Mouse (Mus musculus): Measurements from ENCODE around the gene Ncoa5. TPM values are rescaled to one million over a fixed set of nuclear protein-coding genes. Genes with fewer than 3 reads are reported as not detected.

The Ncoa5 gene
- 94.8 and 95.8 TPM in 2 replicates for polyA plus RNA-seq (2015; fragmentation: Nextera tagmentation; extraction: Ambion mirVana)

DNA sequence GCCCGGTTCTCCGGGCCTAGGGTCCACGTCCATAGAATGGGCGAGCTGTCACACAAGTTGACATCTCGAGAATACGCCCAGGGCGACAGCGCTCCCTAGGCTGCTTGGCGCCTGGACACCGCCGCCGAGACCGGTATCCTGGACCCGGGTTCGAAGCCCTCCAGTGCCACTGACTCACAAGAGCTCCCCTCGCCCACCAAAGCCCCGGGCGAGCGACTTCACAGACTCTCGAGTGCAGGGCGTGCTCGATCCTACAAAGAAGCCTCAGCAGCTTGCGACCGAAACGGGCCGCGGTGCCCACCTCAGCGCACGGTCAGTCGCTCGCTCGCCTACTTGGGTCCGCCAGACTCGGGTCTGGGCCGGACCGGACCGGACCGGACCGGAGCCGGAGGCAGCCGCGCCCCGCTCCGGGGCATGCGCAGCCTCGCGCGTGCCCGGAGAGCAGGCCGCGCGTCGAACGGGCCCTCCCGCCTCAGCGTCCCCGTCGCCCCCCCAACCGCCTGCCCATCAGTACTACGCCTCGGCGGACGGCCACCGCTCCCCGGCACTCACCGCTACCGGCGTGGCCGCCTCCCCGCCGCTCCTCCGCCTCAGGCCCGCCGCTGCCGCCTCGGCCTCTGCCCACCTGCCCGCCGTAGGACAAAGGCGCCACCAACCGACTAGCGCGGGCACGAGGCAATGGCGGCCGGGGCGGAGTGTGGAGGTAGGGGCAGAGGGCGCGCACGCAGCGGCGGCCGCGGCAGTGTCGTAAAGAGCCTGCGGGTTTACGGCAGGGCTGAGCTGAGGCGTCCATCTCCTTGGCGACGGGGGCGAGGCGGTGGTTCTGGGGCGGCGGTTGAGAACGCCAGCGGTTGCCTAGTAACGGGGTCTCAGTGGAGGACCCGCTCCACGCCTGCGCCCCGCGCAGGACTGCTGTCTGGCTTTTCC is at the start of gene Ncoa5:
Gene Ncoa5, minus strand, starts transcription at position 737 of the 927 bp plus-strand sequence.
- 0 out of 2 replicates have a peak, but pooled peaks cover 3% of the 10 kb centered on the region for H3K36me3 ChIP-seq
- H3K9me3 ChIP-seq = no peaks in the 10 kb centered on the region
- H3K9ac ChIP-seq = peak within 1 kb of the TSS; percentile 98
- H3K4me3 ChIP-seq = peak within 1 kb of the TSS; percentile 97
- H3K4me2 ChIP-seq = peak within 1 kb of the TSS; percentile 86
- no peaks in the 10 kb centered on the region for H3K27me3 ChIP-seq
- peak within 1 kb of the TSS; percentile 87 for H3K27ac ChIP-seq
- ATAC-seq (ENCODE audit: insufficient number of reproducible peaks, insufficient read depth, low FRiP score, low TSS enrichment, low read depth) = peak; percentile 97
- under 1% methylated on average over 109 of the region's 111 CpGs for WGBS
- H3K4me1 ChIP-seq = peaks cover 30% of the 10 kb centered on the region

DNA sequence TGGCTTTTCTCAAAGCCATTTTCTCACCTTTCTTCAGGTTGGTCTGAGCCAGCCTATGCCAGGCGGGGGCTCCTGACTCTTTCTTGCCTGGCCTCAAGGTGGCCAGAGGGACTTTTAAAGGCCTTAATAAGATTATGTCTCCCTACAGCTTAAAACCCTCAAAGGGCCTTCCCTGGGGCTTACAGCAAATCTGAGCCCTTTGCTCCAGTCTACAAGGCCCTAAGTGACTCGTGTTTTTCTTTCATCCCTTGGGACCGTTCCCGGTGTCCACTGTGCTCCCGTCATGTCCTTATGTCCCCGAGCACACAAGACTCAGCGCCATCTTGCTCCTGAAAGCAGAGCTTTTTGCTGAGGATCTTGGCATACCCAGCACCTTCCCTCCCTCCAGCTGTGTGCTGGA is 46.6 kb upstream of the Ncoa5 start:
- 15% methylated on average over 7 of the region's 7 CpGs for WGBS

DNA sequence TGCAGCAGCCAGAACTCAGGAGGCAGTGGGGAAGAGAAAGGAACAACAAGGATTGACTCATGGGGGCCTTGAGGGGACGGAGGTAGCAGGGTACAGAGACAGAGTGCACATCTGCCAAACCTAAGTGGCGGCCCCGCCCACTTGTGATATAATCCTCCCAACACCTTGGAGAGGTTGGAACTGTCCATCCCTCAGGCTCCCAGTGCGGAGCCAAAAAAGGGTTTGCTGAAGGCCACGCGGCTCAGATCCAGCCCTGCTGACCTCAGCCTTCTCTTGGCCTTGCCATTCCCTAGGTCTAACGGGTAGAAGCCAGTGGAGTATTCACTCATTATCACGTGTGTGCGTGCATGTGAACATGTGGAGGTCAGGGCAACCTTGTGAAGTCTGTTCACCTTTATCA is 46.0 kb upstream of the Ncoa5 start:
- Histone ChIP-seq H3K36me3 (no peaks in the 10 kb centered on the region), H3K4me2 (no peak overlapping the region), H3K9ac (no peak overlapping the region), H3K4me1 (no peaks in the 10 kb centered on the region), H3K27me3 (peaks cover 63% of the 10 kb centered on the region), H3K4me3 (no peak overlapping the region), H3K9me3 (no peaks in the 10 kb centered on the region), H3K27ac (no peak overlapping the region)
- 18% methylated on average over 9 of the region's 9 CpGs for WGBS
- no peak for ATAC-seq (ENCODE audit: insufficient number of reproducible peaks, insufficient read depth, low FRiP score, low TSS enrichment, low read depth)

More for the DNA sequence above, 46.6 kb upstream of the Ncoa5 start:
- Histone ChIP-seq H3K9me3 (no peaks in the 10 kb centered on the region), H3K27ac (no peak overlapping the region), H3K4me1 (no peaks in the 10 kb centered on the region), H3K36me3 (no peaks in the 10 kb centered on the region), H3K9ac (no peak overlapping the region), H3K4me3 (no peak overlapping the region), H3K27me3 (peaks cover 57% of the 10 kb centered on the region), H3K4me2 (no peak overlapping the region)
- no peak for ATAC-seq (ENCODE audit: insufficient number of reproducible peaks, insufficient read depth, low FRiP score, low TSS enrichment, low read depth)

DNA sequence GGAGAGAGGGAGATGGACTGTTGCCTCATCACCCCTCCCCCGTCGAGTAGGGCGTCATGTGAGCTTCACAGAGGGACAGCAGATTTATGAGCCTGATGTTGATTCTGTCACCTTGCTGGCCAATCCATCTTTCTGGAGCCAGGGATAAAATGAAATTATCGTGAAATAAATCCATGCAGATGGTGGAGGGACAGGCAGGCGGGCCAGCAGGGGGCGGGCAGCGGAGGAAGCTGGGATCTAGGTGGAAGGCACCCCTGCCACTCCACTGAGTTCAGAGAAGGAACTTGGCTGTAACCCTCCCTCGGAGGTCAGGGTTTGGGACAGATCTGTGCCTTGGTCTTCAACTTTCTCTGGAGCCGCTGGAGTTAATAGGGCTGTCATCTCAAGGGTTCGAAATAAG is 43.9 kb upstream of the Ncoa5 start:
- H3K27me3 ChIP-seq = peaks cover 80% of the 10 kb centered on the region
- no peak overlapping the region for H3K9ac ChIP-seq
- H3K4me3 ChIP-seq = no peak overlapping the region
- H3K4me1 ChIP-seq = no peaks in the 10 kb centered on the region; the same call in 1 of the 2 replicates
- 29% methylated on average over 10 of the region's 10 CpGs for WGBS
- H3K36me3 ChIP-seq = no peaks in the 10 kb centered on the region
- no peak overlapping the region for H3K4me2 ChIP-seq
- no peak for ATAC-seq (ENCODE audit: insufficient number of reproducible peaks, insufficient read depth, low FRiP score, low TSS enrichment, low read depth)
- H3K27ac ChIP-seq = no peak overlapping the region
- no peaks in the 10 kb centered on the region for H3K9me3 ChIP-seq

DNA sequence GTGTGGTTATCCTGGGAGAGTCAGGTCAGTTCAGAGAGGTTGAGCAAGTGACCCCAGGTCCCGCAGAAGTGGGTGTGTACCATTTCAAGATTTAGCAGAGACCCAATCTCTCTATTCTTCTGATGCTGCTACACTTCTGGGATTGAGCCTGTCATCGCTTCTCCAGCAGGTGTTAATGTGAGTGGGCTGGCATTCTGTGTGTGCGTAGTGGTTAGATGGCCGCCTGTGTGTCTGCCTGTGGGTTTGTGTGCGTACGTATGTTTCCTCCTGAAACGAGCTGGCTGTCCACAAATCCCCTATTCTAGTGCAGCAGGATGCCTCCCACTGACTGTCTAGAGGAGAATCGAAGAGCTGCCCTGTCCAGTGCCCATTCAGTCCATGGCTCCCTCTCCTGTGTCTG is 43.4 kb upstream of the Ncoa5 start:
- no peaks in the 10 kb centered on the region for H3K36me3 ChIP-seq
- H3K9me3 ChIP-seq = no peaks in the 10 kb centered on the region
- H3K4me3 ChIP-seq = no peak overlapping the region
- no peak overlapping the region for H3K4me2 ChIP-seq
- no peak overlapping the region for H3K9ac ChIP-seq
- H3K27me3 ChIP-seq = peaks cover 85% of the 10 kb centered on the region
- WGBS = 71% methylated on average over 8 of the region's 8 CpGs
- H3K27ac ChIP-seq = no peak overlapping the region
- no peaks in the 10 kb centered on the region; the same call in 1 of the 2 replicates for H3K4me1 ChIP-seq
- no peak for ATAC-seq (ENCODE audit: insufficient number of reproducible peaks, insufficient read depth, low FRiP score, low TSS enrichment, low read depth)

DNA sequence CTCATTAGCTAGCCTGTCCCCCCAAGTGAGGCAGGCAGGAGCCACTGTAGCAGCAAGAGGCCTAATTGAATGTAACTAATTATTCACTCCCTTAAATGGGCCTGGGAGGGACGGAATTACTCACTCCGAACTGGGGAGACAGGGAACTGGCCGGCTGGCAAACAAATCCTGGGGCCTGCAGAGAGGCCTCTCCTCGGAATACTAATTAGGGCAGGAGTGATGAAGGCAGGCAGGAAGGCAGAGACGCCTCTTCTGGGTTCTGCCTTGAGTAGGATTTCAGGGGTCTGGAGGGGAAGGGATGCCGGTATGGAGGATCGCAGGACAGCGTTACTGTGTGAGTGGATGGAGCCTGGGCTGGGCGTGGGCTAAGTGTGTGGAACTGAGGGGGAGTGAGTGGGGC is 42.4 kb upstream of the Ncoa5 start:
- no peak overlapping the region for H3K9ac ChIP-seq

DNA sequence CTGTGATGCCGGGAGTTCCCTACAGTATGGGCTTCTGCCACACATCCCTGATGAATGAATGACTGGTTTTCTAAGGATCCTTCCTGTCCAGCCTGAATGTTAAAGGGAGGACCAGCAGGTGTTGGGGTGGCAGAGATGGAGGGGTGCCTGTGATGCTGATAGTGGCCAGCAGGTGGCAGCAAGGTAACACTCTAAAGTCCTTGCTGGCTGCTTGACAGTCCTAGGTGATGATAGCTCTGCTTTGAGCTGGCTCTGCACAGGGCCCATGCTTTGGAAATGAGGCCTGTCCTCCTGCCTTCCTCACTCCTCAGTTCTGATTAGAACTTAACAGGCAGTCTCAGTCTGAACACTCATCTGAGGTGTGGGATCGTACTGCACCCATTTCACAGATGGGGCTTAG is 40.3 kb upstream of the Ncoa5 start:
- 38% methylated on average over 2 of the region's 2 CpGs for WGBS
- ATAC-seq (ENCODE audit: insufficient number of reproducible peaks, insufficient read depth, low FRiP score, low TSS enrichment, low read depth) = no peak
- no peak overlapping the region for H3K9ac ChIP-seq
- no peak overlapping the region for H3K4me3 ChIP-seq
- H3K36me3 ChIP-seq = no peaks in the 10 kb centered on the region
- H3K9me3 ChIP-seq = no peaks in the 10 kb centered on the region
- no peak overlapping the region for H3K27ac ChIP-seq
- H3K4me1 ChIP-seq = peaks cover 6% of the 10 kb centered on the region
- H3K4me2 ChIP-seq = no peak overlapping the region
- H3K27me3 ChIP-seq = peaks cover 93% of the 10 kb centered on the region

More for the DNA sequence above, 42.4 kb upstream of the Ncoa5 start:
- H3K9me3 ChIP-seq = no peaks in the 10 kb centered on the region
- ATAC-seq (ENCODE audit: insufficient number of reproducible peaks, insufficient read depth, low FRiP score, low TSS enrichment, low read depth) = no peak
- no peak overlapping the region for H3K27ac ChIP-seq
- peaks cover 93% of the 10 kb centered on the region for H3K27me3 ChIP-seq
- H3K4me2 ChIP-seq = no peak overlapping the region
- WGBS = 9% methylated on average over 9 of the region's 9 CpGs
- H3K36me3 ChIP-seq = no peaks in the 10 kb centered on the region
- no peaks in the 10 kb centered on the region; the same call in 1 of the 2 replicates for H3K4me1 ChIP-seq
- no peak overlapping the region for H3K4me3 ChIP-seq

DNA sequence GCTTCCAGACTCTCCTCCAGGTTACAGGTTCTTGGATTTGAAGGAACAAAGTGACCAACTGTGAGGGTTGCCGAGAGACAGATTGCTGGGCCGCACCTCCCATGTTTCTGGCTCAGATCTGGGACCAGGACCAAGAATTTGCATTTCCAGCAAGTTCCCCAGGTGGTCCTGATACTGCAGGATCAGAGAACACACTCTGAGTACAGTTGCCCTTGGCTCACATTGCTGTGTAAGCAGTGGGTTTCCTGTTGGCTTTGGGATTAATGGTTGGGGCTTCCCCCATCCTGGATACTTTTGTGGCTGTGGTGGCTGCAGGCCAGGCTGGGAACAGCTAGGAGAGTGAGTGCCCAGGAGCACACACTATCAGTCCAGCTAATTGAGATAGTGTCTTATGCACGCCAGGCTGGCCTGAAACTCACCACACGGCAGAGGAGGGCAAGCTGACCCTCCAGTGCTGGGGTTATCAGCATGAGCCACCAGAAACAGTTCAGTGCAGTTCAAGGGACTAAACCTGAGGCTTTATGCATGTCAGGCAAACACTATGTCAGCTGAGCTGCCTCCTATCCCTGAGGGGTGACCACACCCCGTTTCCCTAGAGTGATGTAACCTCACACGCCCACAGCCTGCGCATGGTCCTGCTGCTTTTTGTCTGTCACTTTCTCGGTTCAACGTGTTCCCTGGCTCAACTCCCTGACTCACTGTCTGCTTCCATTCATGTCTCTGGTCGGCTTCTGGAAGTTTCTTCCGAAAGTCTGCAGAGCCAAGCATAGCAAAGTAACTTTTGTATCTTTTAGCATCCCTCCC is 39.6 kb upstream of the Ncoa5 start:
- Histone ChIP-seq H3K4me2 (no peak overlapping the region), H3K9me3 (no peaks in the 10 kb centered on the region), H3K27me3 (peaks cover 86% of the 10 kb centered on the region), H3K36me3 (no peaks in the 10 kb centered on the region), H3K4me1 (peaks cover 9% of the 10 kb centered on the region), H3K27ac (no peak overlapping the region), H3K9ac (no peak overlapping the region), H3K4me3 (no peak overlapping the region)
- no peak for ATAC-seq (ENCODE audit: insufficient number of reproducible peaks, insufficient read depth, low FRiP score, low TSS enrichment, low read depth)
- 52% methylated on average over 11 of the region's 11 CpGs for WGBS

DNA sequence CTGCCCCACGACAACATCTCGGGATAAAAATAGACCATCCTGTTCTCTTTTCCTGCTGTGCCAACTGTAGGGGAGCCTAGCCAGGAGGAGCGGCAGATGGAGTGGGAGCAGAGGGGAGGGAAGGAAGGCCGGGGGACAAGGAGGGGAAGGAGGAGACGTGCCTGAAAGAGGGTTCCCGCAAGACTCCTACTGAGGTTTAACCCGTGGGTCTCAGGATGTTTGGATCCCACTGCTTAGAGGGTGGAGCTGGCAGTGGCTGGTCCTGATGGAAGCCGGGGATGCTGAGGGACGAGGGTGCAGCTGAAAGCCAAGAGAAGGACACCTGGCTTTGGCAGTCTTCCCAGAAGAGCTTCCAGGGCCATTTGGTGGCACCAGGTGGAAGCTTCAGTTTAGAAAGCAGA is 38.7 kb upstream of the Ncoa5 start:
- WGBS = 27% methylated on average over 9 of the region's 9 CpGs
- H3K27me3 ChIP-seq = peaks cover 77% of the 10 kb centered on the region

DNA sequence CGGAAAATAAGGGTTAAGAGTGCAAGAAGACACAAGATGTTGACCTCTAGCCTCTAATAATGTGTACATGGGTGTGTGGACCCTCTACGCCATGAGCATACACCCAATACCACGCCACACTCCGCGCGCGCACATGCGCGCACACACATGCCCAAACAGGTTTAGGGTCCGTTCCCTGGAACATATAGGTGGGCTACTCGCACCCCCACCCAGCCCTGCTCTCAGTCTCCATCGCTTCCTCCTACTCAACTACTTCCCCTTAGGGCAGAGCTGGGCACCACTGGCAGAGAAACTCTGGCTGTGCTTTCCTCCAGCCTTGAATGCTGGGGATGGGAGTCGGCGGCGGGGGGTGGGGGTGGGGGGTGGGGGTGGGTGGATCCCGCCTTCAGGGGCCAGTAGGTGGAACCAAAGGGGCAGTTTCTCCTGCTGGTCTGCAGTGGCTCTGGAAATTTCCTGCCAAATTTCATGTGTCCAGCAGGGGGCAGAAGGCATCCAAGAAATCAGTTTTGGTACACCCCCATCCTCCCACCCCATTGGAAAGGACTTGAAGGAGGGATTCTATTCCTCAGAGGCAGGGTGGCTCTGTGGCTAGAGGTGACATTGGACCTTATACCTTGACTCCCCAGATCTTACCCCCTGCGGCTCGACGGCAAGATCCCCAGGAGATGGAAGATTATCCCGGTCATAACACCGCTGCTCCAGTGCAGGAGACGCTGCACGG is 35.6 kb upstream of the Ncoa5 start:
- Histone ChIP-seq H3K4me1 (peaks cover 9% of the 10 kb centered on the region), H3K9me3 (no peaks in the 10 kb centered on the region), H3K9ac (no peak overlapping the region), H3K4me3 (no peak overlapping the region), H3K4me2 (peak overlapping the region; percentile 40), H3K27ac (no peak overlapping the region), H3K27me3 (peaks cover 53% of the 10 kb centered on the region), H3K36me3 (no peaks in the 10 kb centered on the region)
- ATAC-seq (ENCODE audit: insufficient number of reproducible peaks, insufficient read depth, low FRiP score, low TSS enrichment, low read depth) = 0 out of 2 replicates have a peak, but pooled peaks have one; percentile 28
- 21% methylated on average over 23 of the region's 23 CpGs for WGBS

More for the DNA sequence above, 38.7 kb upstream of the Ncoa5 start:
- Histone ChIP-seq H3K4me2 (no peak overlapping the region), H3K36me3 (no peaks in the 10 kb centered on the region), H3K9ac (peak overlapping the region; percentile 16; the same call in 1 of the 2 replicates), H3K4me3 (no peak overlapping the region), H3K27ac (no peak overlapping the region), H3K4me1 (peaks cover 9% of the 10 kb centered on the region), H3K9me3 (no peaks in the 10 kb centered on the region)
- ATAC-seq (ENCODE audit: insufficient number of reproducible peaks, insufficient read depth, low FRiP score, low TSS enrichment, low read depth) = no peak

DNA sequence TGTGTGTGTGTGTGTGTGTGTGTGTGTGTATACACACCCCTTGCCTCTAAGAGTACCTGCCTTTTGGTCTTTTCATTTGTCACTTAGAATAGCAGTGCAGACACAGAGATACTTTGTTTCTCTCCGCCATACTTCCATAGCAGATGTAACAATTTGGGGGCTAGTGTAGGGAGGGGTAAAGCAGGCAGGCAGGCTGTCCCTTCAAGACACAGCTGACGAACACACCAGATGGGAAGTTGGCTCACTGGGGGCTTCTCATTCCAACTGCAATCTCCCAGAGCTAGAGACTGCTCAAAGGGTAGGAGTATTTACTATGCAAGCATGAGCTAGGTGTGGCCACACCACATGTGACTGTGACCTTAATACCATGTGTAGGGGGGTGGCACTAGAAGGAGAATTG is 34.1 kb upstream of the Ncoa5 start:
- H3K9me3 ChIP-seq = no peaks in the 10 kb centered on the region
- ATAC-seq (ENCODE audit: insufficient number of reproducible peaks, insufficient read depth, low FRiP score, low TSS enrichment, low read depth) = no peak
- no peak overlapping the region for H3K27ac ChIP-seq
- H3K4me1 ChIP-seq = peaks cover 9% of the 10 kb centered on the region
- no peaks in the 10 kb centered on the region for H3K36me3 ChIP-seq
- WGBS = 53% methylated on average over 2 of the region's 2 CpGs
- no peak overlapping the region for H3K4me3 ChIP-seq
- H3K4me2 ChIP-seq = no peak overlapping the region
- peaks cover 39% of the 10 kb centered on the region for H3K27me3 ChIP-seq
- H3K9ac ChIP-seq = no peak overlapping the region
